Mouse (Mus musculus) lung, postnatal 4 days (tissue): ENCODE measurements at regions not wholly inside any gene's neighbourhood (a gene's known extent, or its start where the extent isn't known, plus 50 kb on each side); places are given as distances from the start of the nearest gene placed in this dataset.
"Not testable (repeated sequence)": the region's sequence is repeated elsewhere in the genome, so short reads cannot be mapped to it uniquely, and the experiment has no call there.

Experiments
- DNase-seq, 2 experiments: peaks; one replicate each; pipeline ENCODE4 v3.0.0; 2021

GRCm38 (mm10) chr1:78588036-78588435 is 69.6 kb upstream of the Acsl3 start:
- no peak for DNase-seq

GRCm38 (mm10) chr1:78588660-78589059 is 69.0 kb upstream of the Acsl3 start:
- DNase-seq: not testable (repeated sequence)

- no peak for DNase-seq
Measured at GRCm38 (mm10) chr1:78590558-78590957, 67.1 kb upstream of the Acsl3 start.

GRCm38 (mm10) chr1:78593927-78594641 is 63.5 kb upstream of the Acsl3 start:
- DNase-seq: peak; percentile 10 to 49

- no peak for DNase-seq
Measured at GRCm38 (mm10) chr1:78595521-78596139, 62.0 kb upstream of the Acsl3 start.

- no peak for DNase-seq
Measured at GRCm38 (mm10) chr1:78598561-78598960, 59.1 kb upstream of the Acsl3 start.

GRCm38 (mm10) chr1:78600666-78601065 is 57.0 kb upstream of the Acsl3 start:
- no peak for DNase-seq

- no peak for DNase-seq
Measured at GRCm38 (mm10) chr1:78601568-78601967, 56.1 kb upstream of the Acsl3 start.

GRCm38 (mm10) chr1:78602039-78602438 is 55.6 kb upstream of the Acsl3 start:
- DNase-seq: no peak

GRCm38 (mm10) chr1:78602885-78603284 is 54.7 kb upstream of the Acsl3 start:
- DNase-seq: no peak

GRCm38 (mm10) chr1:78604820-78605550 is 52.6 kb upstream of the Acsl3 start:
- DNase-seq: no peak
